Mouse (Mus musculus): ENCODE measurements at regions not wholly inside any gene's neighbourhood (a gene's known extent, or its start where the extent isn't known, plus 50 kb on each side); places are given as distances from the start of the nearest gene placed in this dataset.

DNA sequence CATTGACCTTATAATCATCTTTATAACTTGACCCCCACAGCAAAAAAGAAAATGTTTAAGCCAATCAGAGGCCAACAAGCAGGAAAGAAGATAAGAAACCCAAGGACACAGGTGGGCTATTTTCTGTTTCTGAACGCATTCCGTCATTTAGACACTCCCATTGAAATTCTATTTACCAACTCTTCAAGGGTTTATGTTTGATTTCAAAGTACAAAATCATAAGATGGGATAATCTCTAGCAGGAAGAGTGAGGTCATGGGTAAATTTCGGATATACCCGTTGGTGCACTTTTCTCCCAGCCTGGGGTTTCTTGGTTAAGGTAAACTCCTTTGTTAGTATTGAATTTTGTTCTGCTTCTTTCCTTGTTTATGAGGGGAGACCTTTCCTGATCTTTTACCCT, 230.9 kb upstream of the Dcn start:
- no peak for TF ChIP-seq CTCF (IDR thresholded peaks at IDR 0.05; ENCODE audit: control insufficient read depth, insufficient read depth, low read length)
- no peak for TF ChIP-seq POLR2A (IDR thresholded peaks at IDR 0.05; ENCODE audit: borderline replicate concordance, control insufficient read depth, low read depth, low read length)

All from bone marrow, adult 2 months (tissue).